Mouse (Mus musculus) limb, embryonic 14.5 days (tissue): Measurements from ENCODE around the gene Magel2. TPM values are rescaled to one million over a fixed set of nuclear protein-coding genes. Genes with fewer than 3 reads are reported as not detected.

ENCODE experiments used
- ATAC-seq: fragments of 200-750 bp; cut with Nextera tagmentation; 2 replicates; pipeline ENCODE4 v1.8.0; 2017; ENCODE audit warnings: low read depth, moderate number of reproducible peaks, moderate TSS enrichment; ENCODE audit not compliant: low FRiP score
- DNase-seq: peaks from one replicate; pipeline ENCODE4 v3.0.0-alpha.2; 2015; ENCODE audit warnings: low spot score
- H3K27ac ChIP-seq: fragments of 300-500 bp; sonication (generic); replicated peaks from 2 replicates; pipeline ENCODE4 v1.5.1; 2014; ENCODE audit warnings: low read depth, mild to moderate bottlenecking, low read length, moderate library complexity, mixed read lengths
- H3K27me3 ChIP-seq: fragments of 300-500 bp; sonication (generic); 2 replicates; pipeline ENCODE4 v1.6.1; 2014; ENCODE audit warnings: low read length, mixed read lengths; ENCODE audit not compliant: control insufficient read depth, insufficient read depth
- H3K36me3 ChIP-seq: fragments of 300-500 bp; sonication (generic); 2 replicates; pipeline ENCODE4 v1.6.1; 2014; ENCODE audit warnings: mild to moderate bottlenecking, low read length, moderate library complexity, mixed read lengths; ENCODE audit not compliant: control insufficient read depth, insufficient read depth
- H3K4me1 ChIP-seq: fragments of 300-500 bp; sonication (generic); 2 replicates; pipeline ENCODE4 v1.6.1; 2014; ENCODE audit warnings: antibody characterized with exemption, low read length, mixed read lengths; ENCODE audit not compliant: control insufficient read depth, insufficient read depth
- H3K4me2 ChIP-seq: fragments of 300-500 bp; sonication (generic); replicated peaks from 2 replicates; pipeline ENCODE4 v1.6.1; 2014; ENCODE audit warnings: low read depth, mild to moderate bottlenecking, low read length, moderate library complexity; ENCODE audit not compliant: severe bottlenecking
- H3K4me3 ChIP-seq: fragments of 300-500 bp; sonication (generic); replicated peaks from 2 replicates; pipeline ENCODE4 v1.5.1; 2014; ENCODE audit warnings: low read length
- H3K9ac ChIP-seq: fragments of 300-500 bp; sonication (generic); 2 replicates; pipeline ENCODE4 v1.6.1; 2014; ENCODE audit warnings: mild to moderate bottlenecking, low read depth, low read length, moderate library complexity; ENCODE audit not compliant: severe bottlenecking
- H3K9me3 ChIP-seq: fragments of 300-500 bp; sonication (generic); 2 replicates; pipeline ENCODE4 v1.6.1; 2016; ENCODE audit warnings: low read length; ENCODE audit not compliant: control insufficient read depth
- POLR2A ChIP-seq: fragments of 200-500 bp; IDR thresholded peaks from 2 replicates; pipeline ENCODE4 v1.8.0; 2012; ENCODE audit warnings: inconsistent platforms, mild to moderate bottlenecking, moderate library complexity, borderline replicate concordance; ENCODE audit not compliant: insufficient read depth, insufficient read length; ENCODE audit errors: extremely low read depth
- WGBS: fragments of 180-500 bp; shearing (Covaris S2); extraction: QIAGEN DNeasy Blood & Tissue Kit; methylation state at CpG from one replicate; pipeline ENCODE4 v1.1.7; 2014; 5-methylcytosine and 5-hydroxymethylcytosine counted together
- polyA plus RNA-seq, 2 experiments: library from polyadenylated mRNA; depleted of rRNA in 1 of 2; stranded (reverse) in 1 of 2; unstranded in 1 of 2; fragments of >200 nt; fragmentation: Nextera tagmentation in 1 of 2; extraction: Ambion mirVana in 1 of 2; gene quantifications; 2 replicates each; pipeline versions ENCODE4 v1.2.1 to v1.2.3; 2012 to 2014

Gene Magel2
- polyA plus RNA-seq, 2 experiments, result 7.2 to 35.7 TPM

- no peaks in the 10 kb centered on the region for H3K9me3 ChIP-seq
- H3K27ac ChIP-seq, result no peak overlapping the region
- TF ChIP-seq POLR2A, result no peak
- ATAC-seq, result no peak
- no peak overlapping the region for H3K9ac ChIP-seq
- H3K4me3 ChIP-seq, result no peak overlapping the region
- H3K4me1 ChIP-seq, result no peaks in the 10 kb centered on the region
- DNase-seq, result no peak
- no peaks in the 10 kb centered on the region for H3K27me3 ChIP-seq
- 58% methylated on average over 8 of the region's 8 CpGs for WGBS
- H3K36me3 ChIP-seq, result no peaks in the 10 kb centered on the region
- H3K4me2 ChIP-seq, result no peak overlapping the region
These were observed 25.5 kb upstream of the Magel2 start for GRCm38 (mm10) chr7:62351266-62351665.

- 48% methylated on average over 7 of the region's 7 CpGs for WGBS
- TF ChIP-seq POLR2A, result no peak
- ATAC-seq, result no peak
- no peaks in the 10 kb centered on the region for H3K36me3 ChIP-seq
- H3K4me3 ChIP-seq, result no peak overlapping the region
- H3K4me2 ChIP-seq, result no peak overlapping the region
- H3K9ac ChIP-seq, result no peak overlapping the region
- no peaks in the 10 kb centered on the region for H3K27me3 ChIP-seq
- no peaks in the 10 kb centered on the region for H3K4me1 ChIP-seq
- no peak for DNase-seq
- H3K27ac ChIP-seq, result no peak overlapping the region
- no peaks in the 10 kb centered on the region for H3K9me3 ChIP-seq
These were observed 11.7 kb upstream of the Magel2 start for GRCm38 (mm10) chr7:62365039-62365636.

- Histone ChIP-seq H3K4me3 (no peak overlapping the region), H3K9ac (no peak overlapping the region), H3K27ac (no peak overlapping the region), H3K4me1 (no peaks in the 10 kb centered on the region), H3K27me3 (no peaks in the 10 kb centered on the region), H3K36me3 (no peaks in the 10 kb centered on the region), H3K4me2 (no peak overlapping the region), H3K9me3 (no peaks in the 10 kb centered on the region)
- no peak for TF ChIP-seq POLR2A
- 78% methylated on average over 8 of the region's 8 CpGs for WGBS
- no peak for ATAC-seq
- DNase-seq, result no peak
These were observed 10.1 kb upstream of the Magel2 start for GRCm38 (mm10) chr7:62366730-62367129.

GRCm38 (mm10) chr7:62375658-62376057 lies 1.2 kb upstream of the Magel2 start:
- DNase-seq, result peak; percentile 53
- no peak for ATAC-seq
- Histone ChIP-seq H3K36me3 (no peaks in the 10 kb centered on the region), H3K4me2 (no peak overlapping the region), H3K27me3 (no peaks in the 10 kb centered on the region), H3K27ac (no peak overlapping the region), H3K4me1 (no peaks in the 10 kb centered on the region), H3K9ac (no peak overlapping the region), H3K4me3 (no peak overlapping the region), H3K9me3 (peaks cover 7% of the 10 kb centered on the region; the same call in 1 of the 2 replicates)
- no peak for TF ChIP-seq POLR2A
- WGBS, result 34% methylated on average over 4 of the region's 4 CpGs

- 0 out of 2 replicates have a peak overlapping the region, but pooled peaks have one; percentile 55 for H3K27ac ChIP-seq
- no peaks in the 10 kb centered on the region for H3K36me3 ChIP-seq
- no peaks in the 10 kb centered on the region for H3K4me1 ChIP-seq
- H3K4me3 ChIP-seq, result peak overlapping the region; percentile 50
- peak; percentile 34 for ATAC-seq
- H3K9ac ChIP-seq, result peak overlapping the region; percentile 71
- H3K27me3 ChIP-seq, result no peaks in the 10 kb centered on the region
- no peak for DNase-seq
- WGBS, result 35% methylated on average over 11 of the region's 14 CpGs
- H3K4me2 ChIP-seq, result peak overlapping the region; percentile 57
- TF ChIP-seq POLR2A, result no peak
- H3K9me3 ChIP-seq, result peaks cover 7% of the 10 kb centered on the region; the same call in 1 of the 2 replicates
These were observed 503 bp downstream of the Magel2 start for GRCm38 (mm10) chr7:62377313-62377712.

GRCm38 (mm10) chr7:62378529-62378928 lies 1.7 kb downstream of the Magel2 start:
- ATAC-seq, result no peak
- H3K4me3 ChIP-seq, result no peak overlapping the region

More at GRCm38 (mm10) chr7:62378529-62378928, 1.7 kb downstream of the Magel2 start:
- Histone ChIP-seq H3K4me2 (peak overlapping the region; percentile 57; the same call in 1 of the 2 replicates), H3K9ac (no peak overlapping the region), H3K27me3 (no peaks in the 10 kb centered on the region), H3K4me1 (no peaks in the 10 kb centered on the region), H3K27ac (no peak overlapping the region), H3K36me3 (no peaks in the 10 kb centered on the region), H3K9me3 (peaks cover 7% of the 10 kb centered on the region; the same call in 1 of the 2 replicates)
- WGBS, result 87% methylated on average over 9 of the region's 9 CpGs
- DNase-seq, result no peak
- no peak for TF ChIP-seq POLR2A
